Mouse (Mus musculus) kidney, postnatal 4 days (tissue): ENCODE results near the gene 1700025C18Rik.

Experiments
- DNase-seq, 2 experiments: peaks; one replicate each; pipeline ENCODE4 v3.0.0; 2021; ENCODE audit warnings: mixed read lengths in 2 of 2

Gene 1700025C18Rik

GRCm38 (mm10) chr2:165090650-165091049, at the start of gene 1700025C18Rik:
TSS of gene 1700025C18Rik (minus strand) at chr2:165090750.
- no peak for DNase-seq

GRCm38 (mm10) chr2:165136049-165136448, 45.5 kb upstream of the 1700025C18Rik start:
- no peak for DNase-seq

- DNase-seq = peak; percentile 44 to 58
Observed at GRCm38 (mm10) chr2:165133566-165133965, 43.0 kb upstream of the 1700025C18Rik start.

GRCm38 (mm10) chr2:165131428-165131827, 40.9 kb upstream of the 1700025C18Rik start:
- no peak for DNase-seq

GRCm38 (mm10) chr2:165129189-165129588, 38.6 kb upstream of the 1700025C18Rik start:
- no peak for DNase-seq

- no peak for DNase-seq
Observed at GRCm38 (mm10) chr2:165126896-165127562, 36.5 kb upstream of the 1700025C18Rik start.

GRCm38 (mm10) chr2:165121206-165121840, 30.8 kb upstream of the 1700025C18Rik start:
- peak; percentile 45 to 69 for DNase-seq

- DNase-seq = no peak
Observed at GRCm38 (mm10) chr2:165120765-165121164, 30.2 kb upstream of the 1700025C18Rik start.

- peak; percentile 30 to 50 for DNase-seq
Observed at GRCm38 (mm10) chr2:165113733-165114132, 23.2 kb upstream of the 1700025C18Rik start.

- DNase-seq = peak; percentile 96
Observed at GRCm38 (mm10) chr2:165112149-165112548, 21.6 kb upstream of the 1700025C18Rik start.

- DNase-seq = peak; percentile 34 to 56
Observed at GRCm38 (mm10) chr2:165106585-165106984, 16.0 kb upstream of the 1700025C18Rik start.

GRCm38 (mm10) chr2:165105513-165106079, 15.0 kb upstream of the 1700025C18Rik start:
- DNase-seq = no peak

- DNase-seq = no peak
Observed at GRCm38 (mm10) chr2:165102920-165103319, 12.4 kb upstream of the 1700025C18Rik start.

GRCm38 (mm10) chr2:165100749-165101148, 10.2 kb upstream of the 1700025C18Rik start:
- no peak for DNase-seq

- DNase-seq = no peak
Observed at GRCm38 (mm10) chr2:165098861-165099260, 8.3 kb upstream of the 1700025C18Rik start.

- no peak for DNase-seq
Observed at GRCm38 (mm10) chr2:165096367-165096766, 5.8 kb upstream of the 1700025C18Rik start.

- DNase-seq = no peak
Observed at GRCm38 (mm10) chr2:165092393-165092792, 1.8 kb upstream of the 1700025C18Rik start.

- DNase-seq = no peak
Observed at GRCm38 (mm10) chr2:165091433-165091965, 949 bp upstream of the 1700025C18Rik start.

GRCm38 (mm10) chr2:165089470-165089869, 1.1 kb downstream of the 1700025C18Rik start:
- DNase-seq = no peak

GRCm38 (mm10) chr2:165086634-165087033, 3.9 kb downstream of the 1700025C18Rik start:
- no peak for DNase-seq

- DNase-seq = no peak
Observed at GRCm38 (mm10) chr2:165081257-165081656, 9.3 kb downstream of the 1700025C18Rik start.

- DNase-seq = no peak
Observed at GRCm38 (mm10) chr2:165080657-165081056, 9.9 kb downstream of the 1700025C18Rik start.

GRCm38 (mm10) chr2:165078605-165079004, 11.9 kb downstream of the 1700025C18Rik start:
- peak; percentile 74 to 77 for DNase-seq

- DNase-seq = no peak
Observed at GRCm38 (mm10) chr2:165078045-165078444, 12.5 kb downstream of the 1700025C18Rik start.
